Mouse (Mus musculus) lung, embryonic 14.5 days (tissue): ENCODE data around the gene Spsb1. TPM values are rescaled to one million over a fixed set of nuclear protein-coding genes. Genes with fewer than 3 reads are reported as not detected.

Experiments
- ATAC-seq: fragments of 200-750 bp; cut with Nextera tagmentation; 2 replicates; pipeline ENCODE4 v1.8.0; 2017; ENCODE audit warnings: mild to moderate bottlenecking, moderate TSS enrichment, moderate library complexity; ENCODE audit not compliant: insufficient read depth
- DNase-seq: peaks from one replicate; pipeline ENCODE4 v3.0.0-alpha.2; 2015
- H3K27ac ChIP-seq: fragments of 300-500 bp; sonication (generic); 2 replicates; pipeline ENCODE4 v1.5.1; 2014; ENCODE audit warnings: low read depth, mild to moderate bottlenecking, moderate library complexity
- H3K27me3 ChIP-seq: fragments of 300-500 bp; sonication (generic); 2 replicates; pipeline ENCODE4 v1.6.1; 2014; ENCODE audit warnings: low read length, control low read depth; ENCODE audit not compliant: insufficient read depth
- H3K36me3 ChIP-seq: fragments of 300-500 bp; sonication (generic); 2 replicates; pipeline ENCODE4 v1.6.1; 2014; ENCODE audit warnings: control low read depth; ENCODE audit not compliant: insufficient read depth
- H3K4me1 ChIP-seq: fragments of 300-500 bp; sonication (generic); 2 replicates; pipeline ENCODE4 v1.6.1; 2014; ENCODE audit warnings: antibody characterized with exemption, control low read depth; ENCODE audit not compliant: insufficient read depth
- H3K4me2 ChIP-seq: fragments of 300-500 bp; sonication (generic); 2 replicates; pipeline ENCODE4 v1.6.1; 2014; ENCODE audit warnings: mild to moderate bottlenecking
- H3K4me3 ChIP-seq: fragments of 300-500 bp; sonication (generic); 2 replicates; pipeline ENCODE4 v1.5.1; 2014; ENCODE audit warnings: low read depth, low read length
- H3K9ac ChIP-seq: fragments of 300-500 bp; sonication (generic); 2 replicates; pipeline ENCODE4 v1.6.1; 2014
- H3K9me3 ChIP-seq: fragments of 300-500 bp; sonication (generic); 2 replicates; pipeline ENCODE4 v1.6.1; 2016; ENCODE audit warnings: low read depth, low read length, control low read depth
- CTCF ChIP-seq: IDR thresholded peaks from 2 replicates; pipeline ENCODE4 v1.5.1; 2016; ENCODE audit warnings: antibody characterized with exemption, low read depth
- WGBS: fragments of 180-500 bp; shearing (Covaris S2); extraction: QIAGEN DNeasy Blood & Tissue Kit; methylation state at CpG from one replicate; pipeline ENCODE4 v1.1.7; 2014; 5-methylcytosine and 5-hydroxymethylcytosine counted together
- polyA plus RNA-seq: library from polyadenylated mRNA; unstranded; fragments of >200 nt; fragmentation: Nextera tagmentation; extraction: Ambion mirVana; gene quantifications from 2 replicates; pipeline ENCODE4 v1.2.1, GENCODE M21; 2014

Gene Spsb1
- polyA plus RNA-seq, 1 experiment from 2014 or later = 17.0 TPM

GRCm38 (mm10) chr4:149883990-149884389 is 70.9 kb downstream of the Spsb1 start:
- H3K4me3 ChIP-seq = no peak overlapping the region
- ATAC-seq (no peak), DNase-seq (no peak)
- no peaks in the 10 kb centered on the region for H3K36me3 ChIP-seq
- H3K9me3 ChIP-seq = no peaks in the 10 kb centered on the region
- 63% methylated on average over 10 of the region's 10 CpGs for WGBS
- no peak overlapping the region for H3K27ac ChIP-seq
- no peak overlapping the region for H3K9ac ChIP-seq
- no peak overlapping the region for H3K4me2 ChIP-seq
- H3K27me3 ChIP-seq = no peaks in the 10 kb centered on the region
- peaks cover 23% of the 10 kb centered on the region for H3K4me1 ChIP-seq
- TF ChIP-seq CTCF = no peak

DNA sequence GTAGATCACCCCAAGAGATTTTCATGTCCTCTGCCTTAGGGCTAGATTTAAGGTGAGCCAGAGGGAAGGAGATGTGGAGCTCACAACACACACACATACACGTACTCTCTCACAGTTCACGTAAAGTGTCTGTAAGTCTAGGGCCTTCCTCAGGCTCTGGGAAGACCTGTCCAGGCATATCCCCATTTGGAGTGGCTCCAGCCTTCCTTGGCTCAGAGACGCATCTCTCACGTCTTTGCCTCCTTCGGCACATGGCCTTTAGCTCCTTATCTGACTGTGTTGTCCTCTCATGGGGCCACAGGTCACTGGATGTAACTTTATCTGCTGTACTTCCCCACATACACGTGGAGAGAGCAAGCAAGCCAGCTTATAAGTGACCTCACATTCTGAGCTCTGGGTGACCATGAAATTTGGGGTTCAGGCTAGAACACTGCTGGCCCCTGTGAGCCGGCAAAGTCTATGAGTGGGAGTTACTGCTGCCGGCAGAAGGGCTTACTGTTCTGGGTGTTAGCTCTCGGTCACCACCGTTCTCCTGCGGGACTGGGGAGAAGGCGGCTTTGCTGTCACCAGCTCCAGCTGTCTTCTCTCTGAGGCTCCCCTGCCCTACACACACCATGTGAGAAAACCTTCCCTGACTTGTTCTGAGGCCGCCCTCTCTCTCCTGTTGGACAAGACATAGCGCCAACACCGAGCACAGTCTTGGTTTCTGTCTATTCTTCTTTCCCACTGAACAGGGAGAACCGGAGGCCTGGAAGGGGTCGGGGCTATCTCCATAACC is 72.5 kb downstream of the Spsb1 start:
- Histone ChIP-seq H3K4me1 (peaks cover 28% of the 10 kb centered on the region; the same call in 1 of the 2 replicates), H3K27ac (peak overlapping the region; percentile 40; the same call in 1 of the 2 replicates), H3K4me3 (no peak overlapping the region), H3K4me2 (no peak overlapping the region), H3K9me3 (no peaks in the 10 kb centered on the region), H3K36me3 (no peaks in the 10 kb centered on the region), H3K27me3 (no peaks in the 10 kb centered on the region), H3K9ac (no peak overlapping the region)
- ATAC-seq = peak; percentile 63; the same call in 1 of the 2 replicates
- TF ChIP-seq CTCF = no peak
- WGBS = 35% methylated on average over 17 of the region's 17 CpGs
- peak; percentile 70 for DNase-seq

GRCm38 (mm10) chr4:149880908-149881307 is 73.9 kb downstream of the Spsb1 start:
- 61% methylated on average over 5 of the region's 5 CpGs for WGBS
- Histone ChIP-seq H3K9ac (no peak overlapping the region), H3K4me3 (no peak overlapping the region), H3K27me3 (no peaks in the 10 kb centered on the region), H3K4me1 (peaks cover 34% of the 10 kb centered on the region), H3K9me3 (no peaks in the 10 kb centered on the region), H3K36me3 (no peaks in the 10 kb centered on the region), H3K27ac (no peak overlapping the region), H3K4me2 (no peak overlapping the region)
- DNase-seq (no peak), ATAC-seq (no peak)
- no peak for TF ChIP-seq CTCF

DNA sequence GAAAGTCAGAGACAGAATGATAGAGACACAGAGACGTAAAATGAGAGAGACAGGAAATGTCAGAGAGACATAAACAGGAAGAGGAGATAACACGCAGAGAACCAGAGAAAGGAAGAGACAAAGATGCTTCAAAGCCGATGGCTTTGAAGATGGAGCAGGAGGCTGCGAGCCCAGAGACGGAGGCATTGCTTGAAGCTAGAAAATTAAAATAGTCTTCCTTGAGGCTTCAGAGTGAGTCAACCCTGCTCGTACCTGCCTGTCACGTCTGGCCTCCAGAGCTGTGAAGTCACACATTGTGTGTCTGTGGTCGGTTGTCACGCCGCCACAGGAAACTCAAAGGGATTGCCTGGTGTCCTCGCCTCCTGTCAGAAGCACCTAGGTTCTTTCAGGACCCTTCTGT is 74.9 kb downstream of the Spsb1 start:
- no peaks in the 10 kb centered on the region for H3K36me3 ChIP-seq
- no peaks in the 10 kb centered on the region for H3K9me3 ChIP-seq
- H3K4me2 ChIP-seq = no peak overlapping the region
- no peak for TF ChIP-seq CTCF
- no peak overlapping the region for H3K9ac ChIP-seq
- 54% methylated on average over 11 of the region's 11 CpGs for WGBS
- H3K27ac ChIP-seq = no peak overlapping the region
- no peak for ATAC-seq
- no peak for DNase-seq
- peaks cover 43% of the 10 kb centered on the region for H3K4me1 ChIP-seq
- H3K4me3 ChIP-seq = no peak overlapping the region
- H3K27me3 ChIP-seq = no peaks in the 10 kb centered on the region

GRCm38 (mm10) chr4:149878021-149878449 is 76.8 kb downstream of the Spsb1 start:
- H3K4me2 ChIP-seq = no peak overlapping the region
- TF ChIP-seq CTCF = no peak
- H3K36me3 ChIP-seq = no peaks in the 10 kb centered on the region
- WGBS = 51% methylated on average over 6 of the region's 6 CpGs
- H3K27me3 ChIP-seq = no peaks in the 10 kb centered on the region
- no peaks in the 10 kb centered on the region for H3K9me3 ChIP-seq
- ATAC-seq (no peak), DNase-seq (no peak)
- H3K9ac ChIP-seq = no peak overlapping the region
- no peak overlapping the region; the same call in 1 of the 2 replicates for H3K27ac ChIP-seq
- H3K4me3 ChIP-seq = no peak overlapping the region
- peaks cover 51% of the 10 kb centered on the region for H3K4me1 ChIP-seq

DNA sequence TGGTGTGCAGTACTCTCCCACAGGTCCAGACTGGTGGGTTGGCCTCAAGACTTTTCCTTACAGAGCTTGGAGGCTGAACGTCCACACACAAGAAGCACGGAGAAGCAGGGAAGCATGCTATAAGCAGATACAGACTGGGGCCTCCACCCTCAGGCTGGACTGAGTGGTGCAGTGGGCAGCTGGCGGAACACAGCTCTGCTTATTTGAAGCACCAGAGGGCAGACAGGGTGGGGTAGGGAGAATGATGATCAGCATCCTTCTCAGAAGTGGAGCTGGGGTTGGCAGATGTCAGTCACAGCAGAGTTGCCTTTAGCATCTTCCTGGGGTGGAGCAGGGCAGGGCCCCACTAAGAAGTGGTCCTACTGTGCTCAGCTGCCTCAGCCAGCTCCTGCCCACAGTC is 77.6 kb downstream of the Spsb1 start:
- ATAC-seq = peak; percentile 31; the same call in 1 of the 2 replicates

GRCm38 (mm10) chr4:149876761-149877160 is 78.1 kb downstream of the Spsb1 start:
- no peaks in the 10 kb centered on the region for H3K36me3 ChIP-seq
- H3K27ac ChIP-seq = no peak overlapping the region
- H3K4me2 ChIP-seq = no peak overlapping the region
- H3K9ac ChIP-seq = no peak overlapping the region
- ATAC-seq = peak; percentile 56
- no peaks in the 10 kb centered on the region for H3K27me3 ChIP-seq
- TF ChIP-seq CTCF = no peak
- H3K4me1 ChIP-seq = peaks cover 39% of the 10 kb centered on the region
- no peak overlapping the region for H3K4me3 ChIP-seq
- 39% methylated on average over 6 of the region's 6 CpGs for WGBS
- H3K9me3 ChIP-seq = no peaks in the 10 kb centered on the region
- peak; percentile 87 for DNase-seq

More for the DNA sequence above, 77.6 kb downstream of the Spsb1 start:
- no peaks in the 10 kb centered on the region for H3K9me3 ChIP-seq
- peaks cover 43% of the 10 kb centered on the region for H3K4me1 ChIP-seq
- peak; percentile 34 for DNase-seq
- no peak overlapping the region for H3K27ac ChIP-seq
- H3K9ac ChIP-seq = no peak overlapping the region
- TF ChIP-seq CTCF = no peak
- 50% methylated on average over 3 of the region's 3 CpGs for WGBS
- no peak overlapping the region for H3K4me3 ChIP-seq
- H3K36me3 ChIP-seq = no peaks in the 10 kb centered on the region
- no peaks in the 10 kb centered on the region for H3K27me3 ChIP-seq
- H3K4me2 ChIP-seq = no peak overlapping the region
